Mouse (Mus musculus) urinary bladder, postnatal 25 days (tissue): Measurements from ENCODE around the gene Pard3b.

Source experiments
- DNase-seq: peaks from one replicate; pipeline ENCODE4 v3.0.0; 2022; ENCODE audit warnings: low spot score

Gene Pard3b

GRCm38 (mm10) chr1:62388013-62388412 is 749.4 kb downstream of the Pard3b start:
- DNase-seq: no peak

- no peak for DNase-seq
Observed at GRCm38 (mm10) chr1:62392863-62393262, 754.2 kb downstream of the Pard3b start.

- no peak for DNase-seq
Observed at GRCm38 (mm10) chr1:62394555-62394954, 755.9 kb downstream of the Pard3b start.

- DNase-seq: no peak
Observed at GRCm38 (mm10) chr1:62398261-62398660, 759.6 kb downstream of the Pard3b start.

GRCm38 (mm10) chr1:62398738-62399137 is 760.1 kb downstream of the Pard3b start:
- no peak for DNase-seq

- DNase-seq: no peak
Observed at GRCm38 (mm10) chr1:62405061-62405460, 766.4 kb downstream of the Pard3b start.

GRCm38 (mm10) chr1:62411368-62411767 is 772.7 kb downstream of the Pard3b start:
- DNase-seq: no peak

- DNase-seq: no peak
Observed at GRCm38 (mm10) chr1:62412019-62412418, 773.4 kb downstream of the Pard3b start.

GRCm38 (mm10) chr1:62412988-62413387 is 774.4 kb downstream of the Pard3b start:
- no peak for DNase-seq

- DNase-seq: no peak
Observed at GRCm38 (mm10) chr1:62414521-62414920, 775.9 kb downstream of the Pard3b start.

- DNase-seq: no peak
Observed at GRCm38 (mm10) chr1:62416627-62417374, 778.2 kb downstream of the Pard3b start.

- no peak for DNase-seq
Observed at GRCm38 (mm10) chr1:62422896-62423650, 784.4 kb downstream of the Pard3b start.

- no peak for DNase-seq
Observed at GRCm38 (mm10) chr1:62425369-62425768, 786.7 kb downstream of the Pard3b start.

GRCm38 (mm10) chr1:62428736-62429135 is 790.1 kb downstream of the Pard3b start:
- DNase-seq: no peak

- no peak for DNase-seq
Observed at GRCm38 (mm10) chr1:62429333-62430182, 790.9 kb downstream of the Pard3b start.

GRCm38 (mm10) chr1:62431054-62431453 is 792.4 kb downstream of the Pard3b start:
- DNase-seq: no peak

- DNase-seq: no peak
Observed at GRCm38 (mm10) chr1:62433891-62434290, 795.3 kb downstream of the Pard3b start.

- no peak for DNase-seq
Observed at GRCm38 (mm10) chr1:62435844-62436243, 797.2 kb downstream of the Pard3b start.

- DNase-seq: no peak
Observed at GRCm38 (mm10) chr1:62436304-62436703, 797.7 kb downstream of the Pard3b start.

- DNase-seq: no peak
Observed at GRCm38 (mm10) chr1:62437493-62437892, 798.9 kb downstream of the Pard3b start.

GRCm38 (mm10) chr1:62444406-62444805 is 805.8 kb downstream of the Pard3b start:
- no peak for DNase-seq

GRCm38 (mm10) chr1:62446818-62447217 is 808.2 kb downstream of the Pard3b start:
- DNase-seq: no peak
